Mouse (Mus musculus) ES-E14 (cell line): ENCODE results near the gene 1700007K13Rik. TPM values are rescaled to one million over a fixed set of nuclear protein-coding genes. Genes with fewer than 3 reads are reported as not detected.

Experiments used
- DNase-seq: peaks from one replicate; pipeline ENCODE4 v3.0.0-alpha.2; 2013; ENCODE audit warnings: low read depth, low spot score
- H3K27ac ChIP-seq: 2 replicates; pipeline ENCODE4 v1.5.1; 2012; ENCODE audit warnings: low read depth, mild to moderate bottlenecking, low read length, moderate library complexity, mixed read lengths; ENCODE audit not compliant: poor library complexity, insufficient read depth, severe bottlenecking
- H3K36me3 ChIP-seq: 2 replicates; pipeline ENCODE4 v1.6.1; 2012; ENCODE audit warnings: mild to moderate bottlenecking, low read length, moderate library complexity, mixed read lengths; ENCODE audit not compliant: control insufficient read depth, poor library complexity, insufficient read depth, severe bottlenecking
- H3K4me1 ChIP-seq, 2 experiments: fragments of 150-350 bp in 1 of 2; sonication (generic) in 1 of 2; 2 replicates each; pipeline ENCODE4 v1.6.1; 2012; ENCODE audit warnings: low read length in 2 of 2, mild to moderate bottlenecking in 1 of 2, mixed read lengths in 1 of 2; ENCODE audit not compliant: control insufficient read depth in 2 of 2, insufficient read depth in 2 of 2, poor library complexity in 1 of 2
- H3K4me3 ChIP-seq, 2 experiments: fragments of 150-350 bp in 1 of 2; sonication (generic) in 1 of 2; 2 replicates each; pipeline ENCODE4 v1.5.1; 2012; ENCODE audit warnings: low read length in 2 of 2, low read depth in 1 of 2, mild to moderate bottlenecking in 1 of 2, mixed read lengths in 1 of 2; ENCODE audit not compliant: insufficient read depth in 1 of 2, poor library complexity in 1 of 2, severe bottlenecking in 1 of 2
- H3K9ac ChIP-seq: 2 replicates; pipeline ENCODE4 v1.6.1; 2012; ENCODE audit warnings: low read depth, mild to moderate bottlenecking, low read length, mixed read lengths; ENCODE audit not compliant: poor library complexity, insufficient read depth, severe bottlenecking
- H3K9me3 ChIP-seq: fragments of 150-350 bp; sonication (generic); 2 replicates; pipeline ENCODE4 v1.6.1; 2012; ENCODE audit warnings: low read depth, mild to moderate bottlenecking, low read length; ENCODE audit not compliant: control insufficient read depth, insufficient read depth
- CHD2 ChIP-seq: IDR thresholded peaks from 2 replicates; pipeline ENCODE4 v1.6.1; 2014; ENCODE audit warnings: mild to moderate bottlenecking, low read depth, low read length, inconsistent platforms
- HCFC1 ChIP-seq: IDR thresholded peaks from 2 replicates; pipeline ENCODE4 v1.6.1; 2012; ENCODE audit warnings: low read length, inconsistent platforms, borderline replicate concordance; ENCODE audit not compliant: insufficient read depth
- MAFK ChIP-seq: IDR thresholded peaks from 2 replicates; pipeline ENCODE4 v1.6.1; 2014; ENCODE audit warnings: mild to moderate bottlenecking, low read depth, low read length, inconsistent platforms; ENCODE audit not compliant: insufficient read depth
- ZC3H11A ChIP-seq: IDR thresholded peaks from 2 replicates; pipeline ENCODE4 v1.6.1; 2012; ENCODE audit warnings: low read depth, mild to moderate bottlenecking, inconsistent platforms, low read length, borderline replicate concordance
- ZNF384 ChIP-seq: IDR thresholded peaks from 2 replicates; pipeline ENCODE4 v1.6.1; 2012; ENCODE audit warnings: low read depth, low read length, inconsistent platforms
- in situ Hi-C, 2 experiments: fragments of 600-800 bp; cut with MboI; formaldehyde crosslinking; loops; one replicate each; pipeline ENCODE4 v1.15.1; 2025; ENCODE audit warnings: low sequenced_read_pairs in 2 of 2, inconsistent platforms in 1 of 2; ENCODE audit not compliant: unreplicated experiment in 2 of 2
- total RNA-seq: library from RNA; depleted of rRNA; stranded (reverse); fragments of 300-350 nt; gene quantifications from 2 replicates; pipeline ENCODE4 v1.2.3, GENCODE M21; 2012

1700007K13Rik gene
- total RNA-seq, 1 experiment = 12.9 TPM

DNA sequence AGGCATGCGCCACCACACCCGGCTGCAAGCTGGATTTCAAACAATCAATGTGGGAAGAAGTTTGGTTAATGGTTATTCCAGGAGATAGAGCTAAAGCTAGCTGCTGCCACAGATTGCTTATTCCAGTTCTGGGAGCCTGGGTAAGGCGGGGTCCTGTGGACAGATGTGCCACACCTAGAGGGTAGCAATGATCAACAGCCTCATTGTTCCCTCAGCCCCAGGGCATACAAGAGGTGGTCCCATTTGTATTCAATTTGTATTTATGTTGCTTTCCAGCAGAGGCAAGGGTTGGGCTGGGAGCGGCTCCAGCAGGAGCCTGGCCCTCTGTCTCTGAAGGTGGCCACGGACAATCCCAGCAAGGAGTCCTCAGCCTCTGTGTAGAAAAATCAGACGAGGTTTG lies 40.2 kb upstream of the 1700007K13Rik start:
- peaks cover 4 to 14% of the 10 kb centered on the region in 2 experiments for H3K4me1 ChIP-seq
- H3K9ac ChIP-seq = no peak overlapping the region
- no peak for DNase-seq
- H3K36me3 ChIP-seq = no peaks in the 10 kb centered on the region
- in situ Hi-C loops = no loop called here
- no peaks in the 10 kb centered on the region for H3K9me3 ChIP-seq
- no peak overlapping the region for H3K4me3 ChIP-seq
- TF ChIP-seq HCFC1 = no peak
- TF ChIP-seq MAFK = no peak
- TF ChIP-seq ZNF384 = no peak
- no peak for TF ChIP-seq ZC3H11A
- TF ChIP-seq CHD2 = no peak
- H3K27ac ChIP-seq = peak overlapping the region; percentile 60; the same call in 1 of the 2 replicates

GRCm38 (mm10) chr2:28505795-28506194 lies 39.7 kb upstream of the 1700007K13Rik start, which contains the start of gene Gm10134:
Gene Gm10134 (plus strand): TSS chr2:28506095.
- in situ Hi-C loops = no loop called here
- no peak for DNase-seq
- H3K9me3 ChIP-seq = no peaks in the 10 kb centered on the region
- TF ChIP-seq ZNF384 (peak; percentile 39; the same call in 1 of the 2 replicates), MAFK (no peak)
- H3K27ac ChIP-seq = peak within 1 kb of the TSS; percentile 78
- H3K36me3 ChIP-seq = no peaks in the 10 kb centered on the region
- H3K4me1 ChIP-seq = peaks cover 4 to 14% of the 10 kb centered on the region in 2 experiments
- peak within 1 kb of the TSS; percentile 40 to 43 for H3K4me3 ChIP-seq
- H3K9ac ChIP-seq = peak within 1 kb of the TSS; percentile 45; the same call in 1 of the 2 replicates

GRCm38 (mm10) chr2:28504676-28505075 lies 38.5 kb upstream of the 1700007K13Rik start:
- TF ChIP-seq HCFC1 (no peak), ZNF384 (no peak), MAFK (no peak), CHD2 (no peak), ZC3H11A (no peak)
- Histone ChIP-seq H3K27ac (peak overlapping the region; percentile 42), H3K4me3 (peak overlapping the region; percentile 40 to 43), H3K9ac (peak overlapping the region; percentile 38; the same call in 1 of the 2 replicates), H3K9me3 (no peaks in the 10 kb centered on the region), H3K4me1 (peaks cover 4 to 14% of the 10 kb centered on the region in 2 experiments), H3K36me3 (no peaks in the 10 kb centered on the region)
- DNase-seq = no peak
- in situ Hi-C loops = no loop called here

GRCm38 (mm10) chr2:28502987-28503386 lies 36.9 kb upstream of the 1700007K13Rik start:
- H3K9ac ChIP-seq = no peak overlapping the region
- no peak overlapping the region for H3K4me3 ChIP-seq
- no peaks in the 10 kb centered on the region for H3K36me3 ChIP-seq
- in situ Hi-C loops = no loop called here
- TF ChIP-seq HCFC1 = no peak
- no peak for TF ChIP-seq ZNF384
- TF ChIP-seq ZC3H11A = no peak
- TF ChIP-seq CHD2 = no peak
- TF ChIP-seq MAFK = no peak
- H3K4me1 ChIP-seq = peaks cover 4 to 14% of the 10 kb centered on the region in 2 experiments
- DNase-seq = no peak
- H3K27ac ChIP-seq = no peak overlapping the region
- H3K9me3 ChIP-seq = no peaks in the 10 kb centered on the region

DNA sequence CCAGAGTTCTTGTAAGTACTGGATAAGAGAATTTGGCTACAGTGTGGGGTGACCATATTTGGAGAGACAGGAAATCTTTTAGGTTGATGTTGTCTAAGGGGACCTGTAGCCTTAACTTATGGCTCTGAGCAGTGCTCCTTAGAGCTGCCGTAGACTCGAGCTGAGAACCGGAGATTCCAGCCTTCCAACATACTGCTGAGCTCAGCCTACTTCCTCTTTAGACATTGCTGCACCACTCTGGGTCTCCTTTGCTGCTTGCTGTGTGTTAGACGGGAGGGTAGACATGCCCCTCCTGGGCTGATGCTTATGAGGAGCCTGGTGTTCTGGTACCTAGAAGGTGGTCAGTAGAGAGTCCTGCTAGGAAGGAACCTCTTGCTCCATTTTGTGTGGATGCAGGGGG lies 32.3 kb upstream of the 1700007K13Rik start:
- peaks cover 0 to 3% of the 10 kb centered on the region in 2 experiments; a peak in 1 of 4 replicates for H3K4me1 ChIP-seq
- in situ Hi-C loops = no loop called here
- DNase-seq = no peak
- H3K36me3 ChIP-seq = no peaks in the 10 kb centered on the region
- no peak overlapping the region for H3K9ac ChIP-seq
- TF ChIP-seq ZC3H11A (no peak), HCFC1 (no peak), MAFK (no peak), ZNF384 (no peak), CHD2 (no peak)
- no peak overlapping the region for H3K4me3 ChIP-seq
- H3K27ac ChIP-seq = no peak overlapping the region
- H3K9me3 ChIP-seq = peaks cover 3% of the 10 kb centered on the region; the same call in 1 of the 2 replicates
